Mouse (Mus musculus): ENCODE data around the gene Vps13c. TPM values are rescaled to one million over a fixed set of nuclear protein-coding genes. Genes with fewer than 3 reads are reported as not detected.

Gene Vps13c
- polyA plus RNA-seq, 1 experiment: 34.2 TPM

- Histone ChIP-seq H3K9ac (ENCODE audit: low read depth, poor library complexity, severe bottlenecking) (no peak overlapping the region), H3K27ac (ENCODE audit: insufficient read depth, low read length) (no peak overlapping the region), H3K27me3 (ENCODE audit: control insufficient read depth, insufficient read depth, low read length, poor library complexity, severe bottlenecking) (no peaks in the 10 kb centered on the region), H3K4me3 (ENCODE audit: low read depth, low read length) (no peak overlapping the region), H3K36me3 (ENCODE audit: control insufficient read depth, insufficient read depth, low read length, poor library complexity, severe bottlenecking) (peaks cover 5% of the 10 kb centered on the region), H3K9me3 (replicated peaks; ENCODE audit: control insufficient read depth, insufficient read depth, low read length, poor library complexity, severe bottlenecking) (no peaks in the 10 kb centered on the region), H3K4me1 (ENCODE audit: control insufficient read depth, insufficient read depth, low read length) (no peaks in the 10 kb centered on the region)
- TF ChIP-seq EP300 (IDR thresholded peaks at IDR 0.05; ENCODE audit: insufficient read depth, low read depth, low read length) (no peak), CTCF (IDR thresholded peaks at IDR 0.05; ENCODE audit: low read depth, low read length) (no peak), POLR2A (IDR thresholded peaks at IDR 0.05; ENCODE audit: insufficient read depth, low read length) (no peak)
Observed at GRCm38 (mm10) chr9:67922350-67922749, 82.2 kb downstream of the Vps13c start.

- H3K36me3 ChIP-seq (ENCODE audit: control insufficient read depth, insufficient read depth, low read length, poor library complexity, severe bottlenecking): peaks cover 5% of the 10 kb centered on the region
- H3K4me1 ChIP-seq (ENCODE audit: control insufficient read depth, insufficient read depth, low read length): peaks cover 1% of the 10 kb centered on the region
- no peak for TF ChIP-seq POLR2A (IDR thresholded peaks at IDR 0.05; ENCODE audit: insufficient read depth, low read length)
- TF ChIP-seq EP300 (IDR thresholded peaks at IDR 0.05; ENCODE audit: insufficient read depth, low read depth, low read length): no peak
- no peak for TF ChIP-seq CTCF (IDR thresholded peaks at IDR 0.05; ENCODE audit: low read depth, low read length)
- no peak overlapping the region for H3K27ac ChIP-seq (ENCODE audit: insufficient read depth, low read length)
- H3K4me3 ChIP-seq (ENCODE audit: low read depth, low read length): no peak overlapping the region
- no peaks in the 10 kb centered on the region for H3K9me3 ChIP-seq (replicated peaks; ENCODE audit: control insufficient read depth, insufficient read depth, low read length, poor library complexity, severe bottlenecking)
- H3K9ac ChIP-seq (ENCODE audit: low read depth, poor library complexity, severe bottlenecking): no peak overlapping the region
- H3K27me3 ChIP-seq (ENCODE audit: control insufficient read depth, insufficient read depth, low read length, poor library complexity, severe bottlenecking): no peaks in the 10 kb centered on the region
Observed at GRCm38 (mm10) chr9:67930629-67931028, 90.4 kb downstream of the Vps13c start.

- Histone ChIP-seq H3K36me3 (ENCODE audit: control insufficient read depth, insufficient read depth, low read length, poor library complexity, severe bottlenecking) (no peaks in the 10 kb centered on the region), H3K27me3 (ENCODE audit: control insufficient read depth, insufficient read depth, low read length, poor library complexity, severe bottlenecking) (no peaks in the 10 kb centered on the region), H3K27ac (ENCODE audit: insufficient read depth, low read length) (no peak overlapping the region), H3K4me3 (ENCODE audit: low read depth, low read length) (no peak overlapping the region), H3K4me1 (ENCODE audit: control insufficient read depth, insufficient read depth, low read length) (no peaks in the 10 kb centered on the region), H3K9me3 (replicated peaks; ENCODE audit: control insufficient read depth, insufficient read depth, low read length, poor library complexity, severe bottlenecking) (no peaks in the 10 kb centered on the region), H3K9ac (ENCODE audit: low read depth, poor library complexity, severe bottlenecking) (no peak overlapping the region)
- TF ChIP-seq POLR2A (IDR thresholded peaks at IDR 0.05; ENCODE audit: insufficient read depth, low read length) (no peak), CTCF (IDR thresholded peaks at IDR 0.05; ENCODE audit: low read depth, low read length) (no peak)
Observed at GRCm38 (mm10) chr9:67937286-67937685, 97.1 kb downstream of the Vps13c start.

- TF ChIP-seq CTCF (IDR thresholded peaks at IDR 0.05; ENCODE audit: low read depth, low read length) (no peak), POLR2A (IDR thresholded peaks at IDR 0.05; ENCODE audit: insufficient read depth, low read length) (no peak), EP300 (IDR thresholded peaks at IDR 0.05; ENCODE audit: insufficient read depth, low read depth, low read length) (no peak)
- peaks cover 6% of the 10 kb centered on the region for H3K36me3 ChIP-seq (ENCODE audit: control insufficient read depth, insufficient read depth, low read length, poor library complexity, severe bottlenecking)
Observed at GRCm38 (mm10) chr9:67955466-67956010, 115.3 kb downstream of the Vps13c start.

GRCm38 (mm10) chr9:67961953-67962352, 121.8 kb downstream of the Vps13c start:
- H3K27ac ChIP-seq (ENCODE audit: insufficient read depth, low read length): no peak overlapping the region
- TF ChIP-seq EP300 (IDR thresholded peaks at IDR 0.05; ENCODE audit: insufficient read depth, low read depth, low read length): no peak
- H3K27me3 ChIP-seq (ENCODE audit: control insufficient read depth, insufficient read depth, low read length, poor library complexity, severe bottlenecking): no peaks in the 10 kb centered on the region
- no peaks in the 10 kb centered on the region for H3K4me1 ChIP-seq (ENCODE audit: control insufficient read depth, insufficient read depth, low read length)
- H3K4me3 ChIP-seq (ENCODE audit: low read depth, low read length): no peak overlapping the region
- no peak overlapping the region for H3K9ac ChIP-seq (ENCODE audit: low read depth, poor library complexity, severe bottlenecking)
- H3K36me3 ChIP-seq (ENCODE audit: control insufficient read depth, insufficient read depth, low read length, poor library complexity, severe bottlenecking): peaks cover 5% of the 10 kb centered on the region; the same call in 1 of the 2 replicates
- H3K9me3 ChIP-seq (replicated peaks; ENCODE audit: control insufficient read depth, insufficient read depth, low read length, poor library complexity, severe bottlenecking): no peaks in the 10 kb centered on the region

More at GRCm38 (mm10) chr9:67955466-67956010, 115.3 kb downstream of the Vps13c start:
- H3K27me3 ChIP-seq (ENCODE audit: control insufficient read depth, insufficient read depth, low read length, poor library complexity, severe bottlenecking): no peaks in the 10 kb centered on the region
- H3K4me3 ChIP-seq (ENCODE audit: low read depth, low read length): no peak overlapping the region
- H3K9ac ChIP-seq (ENCODE audit: low read depth, poor library complexity, severe bottlenecking): no peak overlapping the region
- peak overlapping the region; percentile 66 for H3K27ac ChIP-seq (ENCODE audit: insufficient read depth, low read length)
- H3K4me1 ChIP-seq (ENCODE audit: control insufficient read depth, insufficient read depth, low read length): peaks cover 1% of the 10 kb centered on the region
- H3K9me3 ChIP-seq (replicated peaks; ENCODE audit: control insufficient read depth, insufficient read depth, low read length, poor library complexity, severe bottlenecking): no peaks in the 10 kb centered on the region

- Histone ChIP-seq H3K36me3 (ENCODE audit: control insufficient read depth, insufficient read depth, low read length, poor library complexity, severe bottlenecking) (peaks cover 5% of the 10 kb centered on the region; the same call in 1 of the 2 replicates), H3K4me1 (ENCODE audit: control insufficient read depth, insufficient read depth, low read length) (no peaks in the 10 kb centered on the region), H3K4me3 (ENCODE audit: low read depth, low read length) (no peak overlapping the region), H3K9me3 (replicated peaks; ENCODE audit: control insufficient read depth, insufficient read depth, low read length, poor library complexity, severe bottlenecking) (no peaks in the 10 kb centered on the region), H3K27me3 (ENCODE audit: control insufficient read depth, insufficient read depth, low read length, poor library complexity, severe bottlenecking) (no peaks in the 10 kb centered on the region), H3K27ac (ENCODE audit: insufficient read depth, low read length) (no peak overlapping the region), H3K9ac (ENCODE audit: low read depth, poor library complexity, severe bottlenecking) (no peak overlapping the region)
- no peak for TF ChIP-seq POLR2A (IDR thresholded peaks at IDR 0.05; ENCODE audit: insufficient read depth, low read length)
- no peak for TF ChIP-seq EP300 (IDR thresholded peaks at IDR 0.05; ENCODE audit: insufficient read depth, low read depth, low read length)
- no peak for TF ChIP-seq CTCF (IDR thresholded peaks at IDR 0.05; ENCODE audit: low read depth, low read length)
Observed at GRCm38 (mm10) chr9:67965889-67966288, 125.7 kb downstream of the Vps13c start.
